In genomic region chr16:18227897-18228422, GRCm38 (mm10) we compare ENCODE assay signal across 24 mouse cellular contexts. TPM values are rescaled to one million over a fixed set of nuclear protein-coding genes. Genes with fewer than 3 reads are reported as not detected.
DNase-seq lines count a peak whose midpoint lies in the region; ATAC-seq and TF ChIP-seq lines count a peak whose summit lies in the region.
"Had no signal": no experiment of that assay in that cellular context is flagged by ENCODE, and none has a peak within 500 bp of the region (broad histone marks: within the 10 kb centered on the region; RNA-seq: fewer than 3 reads in every experiment).

No protein-coding gene starts in this region.

- TF ChIP-seq CTCF in midbrain, postnatal 0 days (IDR thresholded peaks at IDR 0.05): no peak

- no peak for ATAC-seq in heart, embryonic 11.5 days (replicated peaks; ENCODE audit: insufficient number of reproducible peaks, low FRiP score, low TSS enrichment)
- no peak for ATAC-seq in midbrain, embryonic 11.5 days (ENCODE audit: low FRiP score)
- ATAC-seq in midbrain, postnatal 0 days (ENCODE audit: low FRiP score): no peak
- ATAC-seq: CD4-positive, CD25-positive, alpha-beta regulatory T cell, adult 4 months; forebrain, embryonic 13.5 days; forebrain, postnatal 0 days had no signal

- no peaks in the 10 kb centered on the region for H3K27me3 ChIP-seq in heart, embryonic 11.5 days (ENCODE audit: control insufficient read depth, insufficient read depth, low read length)
- H3K27me3 ChIP-seq in midbrain, embryonic 11.5 days (ENCODE audit: control insufficient read depth, insufficient read depth, low read length): no peaks in the 10 kb centered on the region
- H3K27me3 ChIP-seq in midbrain, postnatal 0 days (ENCODE audit: insufficient read depth, low read length): no peaks in the 10 kb centered on the region
- H3K27me3 ChIP-seq: forebrain, embryonic 13.5 days; heart, embryonic 15.5 days; hindbrain, embryonic 13.5 days had no signal

- DNase-seq in cerebellum, adult 11-12 months: peak; percentile 51
- no peak for DNase-seq in cerebellum, adult 8-10 months
- peak; percentile 91 for DNase-seq in heart, adult 11 months
- DNase-seq in midbrain, embryonic 11.5 days (ENCODE audit: low spot score, missing footprints): peak; percentile 74
- DNase-seq in midbrain, postnatal 0 days (ENCODE audit: low spot score): no peak
- no peak for DNase-seq in adrenal gland, adult 8-10 months
- DNase-seq: adrenal gland, postnatal 14 days; B cell, adult 2 months; forebrain, postnatal 0 days; gastrocnemius, postnatal 36 days; heart, adult 18-20 months; heart, postnatal 14 days had no signal

- H3K9ac ChIP-seq in heart, embryonic 11.5 days (ENCODE audit: low read depth, low read length): no peak overlapping the region
- no peak overlapping the region for H3K9ac ChIP-seq in midbrain, embryonic 11.5 days (ENCODE audit: low read length)
- H3K9ac ChIP-seq in midbrain, postnatal 0 days (replicated peaks; ENCODE audit: low read length, poor library complexity, severe bottlenecking): no peak overlapping the region
- H3K9ac ChIP-seq: forebrain, embryonic 13.5 days; forebrain, postnatal 0 days; heart, embryonic 15.5 days had no signal

- no peaks in the 10 kb centered on the region for H3K9me3 ChIP-seq in heart, embryonic 11.5 days (replicated peaks; ENCODE audit: control insufficient read depth, low read length)
- H3K9me3 ChIP-seq in midbrain, embryonic 11.5 days (ENCODE audit: control insufficient read depth, low read length): no peaks in the 10 kb centered on the region
- H3K9me3 ChIP-seq in midbrain, postnatal 0 days (ENCODE audit: low read length): no peaks in the 10 kb centered on the region
- H3K9me3 ChIP-seq: embryonic facial prominence, embryonic 10.5 days; forebrain, embryonic 13.5 days; G1E; heart, embryonic 10.5 days; heart, embryonic 15.5 days; hindbrain, embryonic 13.5 days had no signal

- peaks cover 29% of the 10 kb centered on the region for H3K36me3 ChIP-seq in heart, embryonic 11.5 days (ENCODE audit: control insufficient read depth, insufficient read depth, low read length)
- H3K36me3 ChIP-seq in midbrain, embryonic 11.5 days (ENCODE audit: control insufficient read depth, insufficient read depth, low read length): peaks cover 12% of the 10 kb centered on the region
- H3K36me3 ChIP-seq in midbrain, postnatal 0 days (ENCODE audit: insufficient read depth, low read length): peaks cover 50% of the 10 kb centered on the region
- H3K36me3 ChIP-seq: G1E had no signal

- H3K27ac ChIP-seq in heart, embryonic 11.5 days (ENCODE audit: low read depth, low read length): no peak overlapping the region
- H3K27ac ChIP-seq in midbrain, embryonic 11.5 days (ENCODE audit: low read depth, low read length): no peak overlapping the region
- no peak overlapping the region for H3K27ac ChIP-seq in midbrain, postnatal 0 days (ENCODE audit: low read depth, low read length)
- H3K27ac ChIP-seq: embryonic facial prominence, embryonic 10.5 days; forebrain, embryonic 13.5 days; hindbrain, embryonic 13.5 days had no signal

- no peak overlapping the region for H3K4me3 ChIP-seq in heart, embryonic 11.5 days (ENCODE audit: low read depth, low read length)
- no peak overlapping the region for H3K4me3 ChIP-seq in midbrain, embryonic 11.5 days (ENCODE audit: low read depth, low read length)
- H3K4me3 ChIP-seq in midbrain, postnatal 0 days (ENCODE audit: low read depth, low read length): no peak overlapping the region
- H3K4me3 ChIP-seq: embryonic facial prominence, embryonic 10.5 days; forebrain, embryonic 13.5 days; heart, embryonic 10.5 days; heart, embryonic 15.5 days; hindbrain, embryonic 13.5 days had no signal

- no peak overlapping the region for H3K4me2 ChIP-seq in heart, embryonic 11.5 days
- H3K4me2 ChIP-seq in midbrain, embryonic 11.5 days: no peak overlapping the region
- H3K4me2 ChIP-seq in midbrain, postnatal 0 days (ENCODE audit: low read depth, low read length, poor library complexity, severe bottlenecking): no peak overlapping the region
- H3K4me2 ChIP-seq: forebrain, embryonic 13.5 days; heart, embryonic 15.5 days; hindbrain, embryonic 13.5 days had no signal

- 94% methylated on average over 20 of the region's 20 CpGs for WGBS in heart, embryonic 11.5 days (ENCODE audit: insufficient replicate concordance)
- WGBS in midbrain, embryonic 11.5 days: 94% methylated on average over 20 of the region's 20 CpGs
- WGBS in midbrain, postnatal 0 days: 94% methylated on average over 20 of the region's 20 CpGs

- peaks cover 25% of the 10 kb centered on the region for H3K4me1 ChIP-seq in heart, embryonic 11.5 days (ENCODE audit: control insufficient read depth, insufficient read depth, low read length)
- H3K4me1 ChIP-seq in midbrain, embryonic 11.5 days (ENCODE audit: control insufficient read depth, insufficient read depth, low read length): no peaks in the 10 kb centered on the region
- peaks cover 4% of the 10 kb centered on the region; the same call in 1 of the 2 replicates for H3K4me1 ChIP-seq in midbrain, postnatal 0 days (ENCODE audit: insufficient read depth, low read length)

RNA-seq across cellular contexts. Expression of gene Zdhhc8, which starts 7.0 kb away (rescaled TPM):
- polyA plus RNA-seq in heart, embryonic 11.5 days (2014; fragmentation: Nextera tagmentation; extraction: Ambion mirVana): 16.3 and 17.3 TPM in 2 replicates
- polyA plus RNA-seq in midbrain, embryonic 11.5 days (2014; fragmentation: Nextera tagmentation; extraction: Ambion mirVana): 7.1 and 8.4 TPM in 2 replicates
- total RNA-seq in midbrain, postnatal 0 days (2014; rRNA removed): 34.1 and 41.2 TPM in 2 replicates
- 13.8 and 14.6 TPM in 2 replicates for polyA plus RNA-seq in midbrain, postnatal 0 days (2015; fragmentation: Nextera tagmentation; extraction: Ambion mirVana)
- 10 to 100 TPM; 20.5 to 33.0 (median 27.2) TPM for total RNA-seq in adrenal gland, adult 8-10 months (2022)

RNA-seq across cellular contexts. Expression of gene Ccdc188, which starts 10.3 kb away (rescaled TPM):
- polyA plus RNA-seq in heart, embryonic 11.5 days (2014; fragmentation: Nextera tagmentation; extraction: Ambion mirVana): not detected in 2 replicates
- not detected in 2 replicates for polyA plus RNA-seq in midbrain, embryonic 11.5 days (2014; fragmentation: Nextera tagmentation; extraction: Ambion mirVana)
- total RNA-seq in midbrain, postnatal 0 days (2014; rRNA removed): not detected in 2 replicates
- not detected in 2 replicates for polyA plus RNA-seq in midbrain, postnatal 0 days (2015; fragmentation: Nextera tagmentation; extraction: Ambion mirVana)
- total RNA-seq in adrenal gland, adult 8-10 months (2022): not detected
- total RNA-seq: adrenal gland, postnatal 14 days; forebrain, postnatal 0 days; G1E; gastrocnemius, adult 18-20 months; gastrocnemius, postnatal 36 days; heart, adult 18-20 months; heart, postnatal 14 days; hematopoietic stem cell, adult 5-6 weeks; hindbrain, postnatal 0 days had no signal
- polyA plus RNA-seq: CD4-positive, CD25-positive, alpha-beta regulatory T cell, adult 4 months; embryonic facial prominence, embryonic 10.5 days; embryonic facial prominence, embryonic 14.5 days; forebrain, embryonic 13.5 days; G1E; heart, embryonic 10.5 days; heart, embryonic 15.5 days; hindbrain, embryonic 13.5 days; hindbrain, postnatal 0 days had no signal

RNA-seq across cellular contexts. Expression of gene Trmt2a, which starts 20.5 kb away (rescaled TPM):
- 56.0 and 58.2 TPM in 2 replicates for polyA plus RNA-seq in heart, embryonic 11.5 days (2014; fragmentation: Nextera tagmentation; extraction: Ambion mirVana)
- 90.4 and 104 TPM in 2 replicates for polyA plus RNA-seq in midbrain, embryonic 11.5 days (2014; fragmentation: Nextera tagmentation; extraction: Ambion mirVana)
- 55.5 and 57.4 TPM in 2 replicates for total RNA-seq in midbrain, postnatal 0 days (2014; rRNA removed)
- polyA plus RNA-seq in midbrain, postnatal 0 days (2015; fragmentation: Nextera tagmentation; extraction: Ambion mirVana): 67.6 and 76.4 TPM in 2 replicates
- total RNA-seq in adrenal gland, adult 8-10 months (2022): 10 to 100 TPM; 49.8 to 66.4 (median 59.1) TPM

RNA-seq across cellular contexts. Expression of gene Ranbp1, which starts 20.6 kb away (rescaled TPM):
- polyA plus RNA-seq in heart, embryonic 11.5 days (2014; fragmentation: Nextera tagmentation; extraction: Ambion mirVana): 585 and 656 TPM in 2 replicates
- 1,256 and 1,339 TPM in 2 replicates for polyA plus RNA-seq in midbrain, embryonic 11.5 days (2014; fragmentation: Nextera tagmentation; extraction: Ambion mirVana)
- 170 and 192 TPM in 2 replicates for total RNA-seq in midbrain, postnatal 0 days (2014; rRNA removed)
- 412 and 447 TPM in 2 replicates for polyA plus RNA-seq in midbrain, postnatal 0 days (2015; fragmentation: Nextera tagmentation; extraction: Ambion mirVana)
- 100 to 1,000 TPM in 3 of 4 experiments, 10 to 100 TPM in 1; 98.7 to 146 (median 114) TPM for total RNA-seq in adrenal gland, adult 8-10 months (2022)

RNA-seq across cellular contexts. Expression of gene Gm49776, which starts 30.2 kb away (rescaled TPM):
- 3.7 TPM in 1 of 2 replicates, not detected in the other for polyA plus RNA-seq in heart, embryonic 11.5 days (2014; fragmentation: Nextera tagmentation; extraction: Ambion mirVana)
- 1.4 TPM in 1 of 2 replicates, not detected in the other for polyA plus RNA-seq in midbrain, embryonic 11.5 days (2014; fragmentation: Nextera tagmentation; extraction: Ambion mirVana)
- 0.57 TPM in 1 of 2 replicates, not detected in the other for total RNA-seq in midbrain, postnatal 0 days (2014; rRNA removed)
- 1.3 TPM in 1 of 2 replicates, not detected in the other for polyA plus RNA-seq in midbrain, postnatal 0 days (2015; fragmentation: Nextera tagmentation; extraction: Ambion mirVana)
- total RNA-seq in adrenal gland, adult 8-10 months (2022): not detected
- total RNA-seq: adrenal gland, postnatal 14 days; forebrain, postnatal 0 days; G1E; gastrocnemius, adult 18-20 months; gastrocnemius, postnatal 36 days; heart, adult 18-20 months; heart, postnatal 14 days; hematopoietic stem cell, adult 5-6 weeks; hindbrain, postnatal 0 days had no signal
- polyA plus RNA-seq: CD4-positive, CD25-positive, alpha-beta regulatory T cell, adult 4 months; G1E had no signal

Comparison
In these comparisons a context has a peak if more than half of its experiments do, and no peak if none do; other contexts are left out.
1. DNase-seq: peak in cerebellum, adult 11-12 months (single experiment), heart, adult 11 months (single experiment) and midbrain, embryonic 11.5 days (single experiment); none in cerebellum, adult 8-10 months (single experiment), midbrain, postnatal 0 days (single experiment) and adrenal gland, adult 8-10 months (single experiment).